Mouse (Mus musculus) embryo, embryonic 10.5 days (tissue): ENCODE results near the gene Tspan11.

Source experiments
- DNase-seq: peaks from one replicate; pipeline ENCODE4 v3.0.0-alpha.2; 2015; ENCODE audit warnings: low spot score

Tspan11 gene

DNA sequence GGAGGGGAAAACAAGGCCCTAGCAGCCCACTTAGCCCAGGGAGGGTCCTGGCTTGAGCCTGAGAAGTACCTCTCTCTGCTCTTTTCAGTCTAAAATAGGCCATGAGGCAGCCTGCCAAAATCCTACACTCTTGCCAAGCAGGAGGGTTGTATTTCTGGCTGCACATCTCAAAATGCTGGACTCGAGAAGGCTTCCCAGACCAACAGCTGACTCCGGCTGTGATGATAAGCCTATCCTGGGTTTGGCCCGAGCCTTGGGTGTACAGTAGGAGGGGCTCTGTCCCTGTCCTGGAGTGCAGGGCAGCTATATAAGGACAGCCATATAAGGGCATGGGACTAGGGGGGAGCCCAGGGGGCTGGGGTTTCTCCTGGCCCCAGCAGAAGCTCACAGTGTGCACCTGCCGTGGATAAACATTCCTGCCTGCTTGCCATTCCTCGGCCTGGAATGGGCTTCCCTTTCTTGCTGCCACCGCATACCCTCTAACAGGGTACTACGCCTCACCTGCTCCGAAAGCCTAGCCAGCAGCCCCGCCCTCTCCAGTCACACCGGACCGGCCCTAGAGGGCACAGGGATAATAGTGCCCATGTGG lies 102.3 kb downstream of the Tspan11 start:
- DNase-seq, result no peak

DNA sequence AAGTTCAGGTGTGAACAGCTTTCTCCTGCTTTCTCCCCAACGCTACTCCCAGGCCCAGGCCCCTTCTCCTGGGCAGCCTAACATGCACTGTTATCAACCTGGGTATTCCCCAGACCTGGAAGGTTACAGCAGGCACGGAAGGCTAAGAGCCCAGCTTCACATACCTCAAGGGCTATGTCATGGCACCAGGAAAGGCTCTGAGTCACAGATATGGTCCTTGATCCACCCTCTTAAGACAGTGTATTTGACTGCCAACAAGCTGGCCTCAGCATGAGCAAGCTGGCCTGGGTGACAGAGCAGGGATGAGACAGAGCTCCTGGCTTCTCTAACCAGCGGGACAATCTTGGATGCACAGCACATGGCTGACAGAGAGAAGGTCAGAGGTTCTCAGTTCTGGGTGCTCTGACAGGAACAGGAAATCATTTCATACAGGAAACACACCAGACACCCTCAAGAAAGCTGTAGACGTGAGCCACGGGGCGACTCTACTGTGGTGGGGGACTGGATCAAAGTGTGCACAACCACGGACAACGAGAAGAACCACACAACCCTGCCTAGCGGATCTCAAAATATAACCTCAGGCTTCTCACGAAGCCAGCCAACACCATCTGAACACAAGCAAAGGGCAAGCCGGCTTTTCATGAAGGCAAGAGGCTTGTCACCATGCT lies 104.3 kb downstream of the Tspan11 start:
- DNase-seq, result no peak

- no peak for DNase-seq
These were observed 105.6 kb downstream of the Tspan11 start for GRCm38 (mm10) chr6:127992993-127993392.

DNA sequence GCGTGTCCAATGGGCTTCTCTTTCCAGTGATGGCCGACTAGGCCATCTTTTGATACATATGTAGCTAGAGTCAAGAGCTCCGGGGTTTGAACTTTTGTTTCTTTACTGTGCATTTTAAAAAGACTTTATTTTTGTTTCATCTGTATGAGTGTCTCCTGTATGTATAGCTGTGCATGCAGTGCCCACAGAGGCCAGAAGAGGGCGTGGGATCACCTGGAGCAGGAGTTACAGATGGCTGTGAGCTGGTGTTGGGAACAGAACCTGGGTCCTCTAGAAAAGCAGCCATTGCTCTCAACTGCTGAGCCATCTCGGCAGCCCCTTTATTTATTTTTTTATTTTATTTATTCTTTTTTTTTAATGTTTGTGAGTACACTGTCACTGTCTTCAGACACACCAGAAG lies 109.5 kb downstream of the Tspan11 start:
- DNase-seq, result no peak

- DNase-seq, result no peak
These were observed 111.7 kb downstream of the Tspan11 start for GRCm38 (mm10) chr6:127999118-127999517.

GRCm38 (mm10) chr6:128000777-128001176 lies 113.4 kb downstream of the Tspan11 start:
- no peak for DNase-seq

- DNase-seq, result no peak
These were observed 114.2 kb downstream of the Tspan11 start for GRCm38 (mm10) chr6:128001587-128001986.

DNA sequence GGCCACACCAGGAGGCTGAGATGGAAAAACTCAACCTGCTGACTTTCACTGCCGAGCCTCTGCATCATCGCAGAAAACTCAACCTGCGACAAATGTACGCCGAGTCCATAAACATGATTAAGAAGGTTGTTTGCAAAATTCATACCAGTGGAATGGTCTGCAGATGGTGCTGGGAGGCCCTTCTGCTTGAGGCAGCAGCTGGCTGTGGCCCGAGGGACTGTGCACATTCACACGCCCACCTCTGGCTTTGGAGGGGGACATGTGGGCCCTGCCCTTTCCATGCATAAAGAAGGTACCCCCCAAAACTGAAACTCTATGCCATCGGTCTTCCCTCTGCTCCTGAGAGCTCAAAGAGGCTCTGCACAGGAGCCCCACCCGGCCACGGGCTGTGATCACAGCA lies 114.7 kb downstream of the Tspan11 start:
- DNase-seq, result no peak

DNA sequence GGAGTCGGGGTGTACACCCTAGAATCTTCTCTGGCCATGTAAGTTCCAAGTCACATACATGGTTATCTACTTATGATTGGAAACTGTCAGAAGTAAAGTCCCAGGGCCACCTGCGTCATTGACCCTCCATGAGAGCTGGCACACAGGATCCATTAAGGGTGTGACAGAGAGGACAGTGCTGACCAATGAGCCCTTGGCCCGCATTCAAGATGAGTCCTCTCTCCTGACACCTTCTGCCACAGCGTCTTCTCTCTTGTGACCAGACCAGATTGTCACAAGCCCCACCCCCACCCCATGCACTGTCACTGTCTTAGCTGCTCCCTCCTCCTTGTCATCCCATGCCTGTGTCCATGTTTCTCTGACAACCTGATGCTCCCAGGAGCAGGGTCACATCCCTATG lies 115.3 kb downstream of the Tspan11 start:
- no peak for DNase-seq

DNA sequence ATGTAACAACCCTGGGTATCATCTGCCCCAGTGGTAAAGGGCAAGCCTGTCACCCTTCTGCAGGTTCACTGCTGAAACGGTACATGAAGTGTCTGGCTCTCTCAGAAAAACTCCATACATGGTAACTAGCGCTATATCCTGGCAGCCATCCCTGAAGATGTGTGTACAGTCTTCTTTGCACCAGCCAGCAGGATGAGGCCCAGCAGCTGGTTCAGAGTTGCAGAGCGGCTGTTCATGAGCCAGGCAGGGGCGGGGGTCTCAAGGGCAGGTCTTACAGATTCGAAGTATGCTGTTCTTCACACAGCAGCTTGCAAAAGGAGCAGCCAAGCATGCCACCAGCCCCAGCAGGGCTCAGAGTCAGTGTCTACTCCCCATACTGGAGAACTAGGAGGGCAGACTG lies 116.2 kb downstream of the Tspan11 start:
- DNase-seq, result no peak
